Mouse (Mus musculus): ENCODE results near the gene Orai1. TPM values are rescaled to one million over a fixed set of nuclear protein-coding genes. Genes with fewer than 3 reads are reported as not detected.

Gene Orai1
- polyA plus RNA-seq, 1 experiment from 2014 or later = 12.3 TPM

DNA sequence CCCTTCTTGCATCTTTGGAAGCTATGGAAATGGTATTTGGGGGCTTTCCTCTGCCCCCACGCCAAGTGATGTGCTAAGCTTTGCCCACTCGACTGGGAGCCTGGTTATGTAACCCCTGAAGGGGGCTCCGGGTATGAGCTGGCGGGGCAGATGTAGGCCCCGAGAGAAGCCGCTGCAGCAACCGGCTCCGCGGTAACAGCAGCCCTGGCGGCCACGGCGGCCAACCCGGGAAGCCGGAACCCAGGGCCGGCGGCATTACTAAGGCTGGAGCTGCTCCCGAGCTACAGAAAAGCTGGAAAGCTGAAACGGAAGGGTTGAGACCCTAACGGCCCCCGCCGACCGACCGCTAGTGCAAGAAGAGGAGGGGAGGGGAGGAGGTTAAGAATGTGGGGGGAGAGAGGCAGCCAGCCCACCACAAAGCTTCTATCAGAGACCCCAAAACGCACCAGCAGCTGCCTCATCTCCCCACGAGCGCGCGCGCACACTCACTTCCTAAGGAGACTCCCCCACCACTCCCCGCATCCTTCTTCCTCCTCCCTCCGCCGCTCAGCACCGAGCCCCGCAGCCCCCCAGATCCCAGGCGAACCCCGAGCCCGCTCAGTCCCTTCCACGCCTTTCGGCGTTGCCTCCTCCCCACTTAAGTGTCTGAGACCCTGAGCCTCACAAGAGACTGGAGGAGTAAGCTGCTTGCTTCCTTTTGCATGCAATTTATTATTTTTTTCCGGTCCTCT lies 26.7 kb upstream of the Orai1 start:
- WGBS = under 1% methylated on average over 41 of the region's 41 CpGs
- H3K9ac ChIP-seq = peak overlapping the region; percentile 70
- peak overlapping the region; percentile 66 for H3K4me3 ChIP-seq
- no peaks in the 10 kb centered on the region for H3K36me3 ChIP-seq
- peak overlapping the region; percentile 87 for H3K4me2 ChIP-seq
- 0 out of 2 replicates have a peak, but pooled peaks cover 4% of the 10 kb centered on the region for H3K27me3 ChIP-seq
- H3K9me3 ChIP-seq = no peaks in the 10 kb centered on the region
- H3K27ac ChIP-seq = peak overlapping the region; percentile 88
- ATAC-seq (ENCODE audit: low FRiP score) = no peak
- peaks cover 67% of the 10 kb centered on the region for H3K4me1 ChIP-seq (replicated peaks)

DNA sequence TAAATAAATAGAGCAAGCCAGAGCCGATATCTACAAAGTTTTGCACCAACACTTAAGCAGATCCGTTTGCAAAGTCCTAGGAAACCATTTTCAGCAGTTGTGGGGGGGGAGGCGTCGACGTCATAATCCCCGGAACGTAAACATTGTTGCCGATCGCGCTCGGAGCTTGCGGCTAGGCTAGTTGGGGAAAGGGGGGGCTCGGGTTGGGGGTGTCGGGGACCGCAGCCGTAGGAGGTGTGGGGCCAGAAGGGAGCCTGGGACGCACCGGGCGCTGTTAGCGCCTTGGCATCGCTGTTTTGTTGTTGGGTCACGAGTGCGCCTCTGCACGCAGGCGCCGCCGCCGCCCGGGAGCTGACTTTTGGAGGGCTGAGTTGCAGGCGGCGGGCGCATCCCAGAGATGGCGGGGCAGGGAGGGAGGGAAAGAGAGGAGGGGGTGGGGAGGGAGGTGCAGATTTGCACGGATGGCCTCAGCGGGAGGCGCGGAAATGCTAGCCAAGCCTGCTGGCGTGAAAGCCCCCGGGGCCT lies 25.8 kb upstream of the Orai1 start:
- ATAC-seq (ENCODE audit: low FRiP score) = peak; percentile 56; the same call in 1 of the 2 replicates
- Histone ChIP-seq H3K36me3 (no peaks in the 10 kb centered on the region), H3K4me3 (peak overlapping the region; percentile 66), H3K27me3 (0 out of 2 replicates have a peak, but pooled peaks cover 4% of the 10 kb centered on the region), H3K9ac (peak overlapping the region; percentile 70), H3K27ac (peak overlapping the region; percentile 88), H3K4me2 (peak overlapping the region; percentile 87), H3K9me3 (no peaks in the 10 kb centered on the region), H3K4me1 (replicated peaks) (peaks cover 67% of the 10 kb centered on the region)
- WGBS = under 1% methylated on average over 39 of the region's 39 CpGs

DNA sequence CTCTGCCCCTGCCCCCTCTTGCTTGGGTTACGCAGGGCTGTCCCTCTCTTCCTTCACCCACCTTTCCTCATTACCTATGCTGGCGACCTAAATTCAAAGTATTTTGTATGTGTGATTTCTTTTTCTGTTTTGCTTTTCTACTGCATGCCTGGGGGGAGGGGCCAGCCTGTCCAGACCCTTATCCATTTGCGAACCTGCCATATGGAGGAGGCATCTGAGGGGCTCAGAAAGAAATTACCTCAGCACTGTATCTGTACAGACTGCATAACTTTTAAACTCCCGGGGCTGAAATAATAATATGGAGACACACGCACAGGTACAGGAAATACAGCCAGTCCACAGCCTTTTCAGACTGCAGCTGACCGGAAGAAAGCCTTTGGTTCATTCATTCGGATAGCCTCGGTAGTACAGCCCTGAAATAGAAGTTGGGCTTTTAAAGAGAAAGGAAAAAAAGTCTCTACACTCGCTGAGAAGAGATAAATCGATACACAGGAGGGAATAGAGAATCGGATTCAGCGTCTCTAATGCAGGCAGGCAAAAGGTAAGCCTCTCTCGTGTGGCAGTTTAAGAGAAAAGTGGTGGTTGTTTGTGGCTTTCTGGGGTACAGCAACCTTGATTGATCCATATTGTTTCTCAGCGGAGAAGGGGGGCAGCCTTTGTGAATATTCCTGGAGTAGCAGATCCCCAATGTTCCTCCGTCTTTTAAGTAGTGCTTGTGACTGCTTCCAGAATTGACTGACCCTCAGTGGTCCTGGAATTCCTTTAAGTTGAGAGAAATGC lies 25.1 kb upstream of the Orai1 start, which contains the start of gene Kdm2b:
Kdm2b (minus strand) TSS at position 273 of the 780 bp plus-strand sequence.
- H3K27ac ChIP-seq = peak within 1 kb of the TSS; percentile 88
- peak within 1 kb of the TSS; percentile 87 for H3K4me2 ChIP-seq
- H3K36me3 ChIP-seq = no peaks in the 10 kb centered on the region
- WGBS = 2% methylated on average over 15 of the region's 15 CpGs
- H3K27me3 ChIP-seq = 0 out of 2 replicates have a peak, but pooled peaks cover 4% of the 10 kb centered on the region
- ATAC-seq (ENCODE audit: low FRiP score) = peak; percentile 27; the same call in 1 of the 2 replicates
- peak within 1 kb of the TSS; percentile 70 for H3K9ac ChIP-seq
- H3K4me3 ChIP-seq = peak within 1 kb of the TSS; percentile 66
- H3K4me1 ChIP-seq (replicated peaks) = peaks cover 66% of the 10 kb centered on the region
- H3K9me3 ChIP-seq = no peaks in the 10 kb centered on the region

- no peaks in the 10 kb centered on the region for H3K36me3 ChIP-seq
- no peak for ATAC-seq (ENCODE audit: low FRiP score)
- WGBS = 10% methylated on average over 16 of the region's 16 CpGs
- peak overlapping the region; percentile 70 for H3K9ac ChIP-seq
- peak overlapping the region; percentile 87 for H3K4me2 ChIP-seq
- H3K4me3 ChIP-seq = peak overlapping the region; percentile 66
- peak overlapping the region; percentile 88 for H3K27ac ChIP-seq
- H3K4me1 ChIP-seq (replicated peaks) = peaks cover 60% of the 10 kb centered on the region
- H3K9me3 ChIP-seq = no peaks in the 10 kb centered on the region
- 0 out of 2 replicates have a peak, but pooled peaks cover 4% of the 10 kb centered on the region for H3K27me3 ChIP-seq
These were observed 24.3 kb upstream of the Orai1 start for GRCm38 (mm10) chr5:122990411-122991160.

DNA sequence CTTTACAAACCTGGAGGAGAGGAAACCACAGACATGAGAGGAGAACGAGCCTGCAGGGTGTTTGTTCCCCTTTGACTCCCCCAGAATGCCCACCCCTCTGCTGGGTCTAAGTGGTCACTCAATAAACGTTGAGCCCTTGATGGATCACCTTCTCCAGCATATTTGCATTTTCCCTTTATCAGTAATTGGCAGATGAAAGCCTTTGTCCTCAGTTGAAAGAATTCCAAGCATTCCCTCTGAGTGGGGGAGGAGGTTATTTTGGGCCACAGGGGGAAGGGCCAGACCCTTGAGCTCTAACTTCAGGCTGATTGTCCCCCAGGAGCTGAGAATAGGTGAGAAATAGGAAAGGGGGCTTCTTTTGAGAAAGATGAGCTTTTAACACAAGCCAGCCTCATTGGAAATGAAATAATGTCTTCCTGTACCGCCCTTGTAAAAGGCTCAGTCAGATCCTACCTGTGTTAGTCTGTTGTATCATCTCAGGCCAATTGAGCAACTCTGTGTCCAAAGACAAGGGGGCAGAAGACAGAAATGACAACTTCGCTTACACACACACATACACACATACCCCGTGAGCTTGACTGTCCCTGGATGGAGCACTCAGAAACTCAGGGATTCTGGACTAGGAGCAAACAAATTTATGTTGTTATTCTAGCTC lies 23.4 kb upstream of the Orai1 start:
- H3K9ac ChIP-seq = peak overlapping the region; percentile 51; the same call in 1 of the 2 replicates
- 15% methylated on average over 5 of the region's 5 CpGs for WGBS
- peak overlapping the region; percentile 87 for H3K4me2 ChIP-seq

DNA sequence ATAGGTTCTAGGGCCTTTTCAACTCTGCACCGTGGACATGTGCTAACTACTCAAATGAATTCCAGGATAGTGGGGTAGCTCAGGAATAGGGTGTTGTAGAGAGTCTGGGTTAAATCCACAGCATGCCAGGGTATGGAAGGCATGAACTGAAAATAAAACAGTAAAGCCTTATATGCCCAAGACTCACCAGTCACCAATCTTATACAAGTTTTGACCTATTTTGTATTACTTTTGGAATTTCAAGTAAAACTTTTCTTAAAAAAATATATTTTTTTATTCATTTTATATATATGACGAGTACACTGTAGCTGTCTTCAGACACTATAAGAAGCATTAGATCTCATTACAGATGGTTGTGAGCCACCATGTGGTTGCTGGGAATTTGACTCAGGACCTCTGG lies 21.1 kb upstream of the Orai1 start:
- no peaks in the 10 kb centered on the region for H3K36me3 ChIP-seq
- peaks cover 30% of the 10 kb centered on the region for H3K4me1 ChIP-seq (replicated peaks)
- H3K27ac ChIP-seq = no peak overlapping the region
- H3K27me3 ChIP-seq = no peaks in the 10 kb centered on the region
- H3K9me3 ChIP-seq = no peaks in the 10 kb centered on the region
- no peak overlapping the region for H3K4me2 ChIP-seq
- H3K9ac ChIP-seq = no peak overlapping the region
- 41% methylated on average over 2 of the region's 2 CpGs for WGBS
- H3K4me3 ChIP-seq = no peak overlapping the region
- no peak for ATAC-seq (ENCODE audit: low FRiP score)

More for the DNA sequence above, 23.4 kb upstream of the Orai1 start:
- ATAC-seq (ENCODE audit: low FRiP score) = no peak
- Histone ChIP-seq H3K27ac (0 out of 2 replicates have a peak overlapping the region, but pooled peaks have one; percentile 30), H3K9me3 (no peaks in the 10 kb centered on the region), H3K4me1 (replicated peaks) (peaks cover 51% of the 10 kb centered on the region), H3K36me3 (no peaks in the 10 kb centered on the region), H3K27me3 (0 out of 2 replicates have a peak, but pooled peaks cover 4% of the 10 kb centered on the region), H3K4me3 (peak overlapping the region; percentile 66; the same call in 1 of the 2 replicates)

- WGBS = 6% methylated on average over 5 of the region's 5 CpGs
- Histone ChIP-seq H3K4me3 (no peak overlapping the region), H3K9me3 (no peaks in the 10 kb centered on the region), H3K27ac (no peak overlapping the region), H3K27me3 (no peaks in the 10 kb centered on the region), H3K4me2 (peak overlapping the region; percentile 22), H3K36me3 (no peaks in the 10 kb centered on the region), H3K4me1 (replicated peaks) (peaks cover 29% of the 10 kb centered on the region), H3K9ac (no peak overlapping the region)
- 0 out of 2 replicates have a peak, but pooled peaks have one; percentile 80 for ATAC-seq (ENCODE audit: low FRiP score)
These were observed 20.5 kb upstream of the Orai1 start for GRCm38 (mm10) chr5:122994303-122994846.

DNA sequence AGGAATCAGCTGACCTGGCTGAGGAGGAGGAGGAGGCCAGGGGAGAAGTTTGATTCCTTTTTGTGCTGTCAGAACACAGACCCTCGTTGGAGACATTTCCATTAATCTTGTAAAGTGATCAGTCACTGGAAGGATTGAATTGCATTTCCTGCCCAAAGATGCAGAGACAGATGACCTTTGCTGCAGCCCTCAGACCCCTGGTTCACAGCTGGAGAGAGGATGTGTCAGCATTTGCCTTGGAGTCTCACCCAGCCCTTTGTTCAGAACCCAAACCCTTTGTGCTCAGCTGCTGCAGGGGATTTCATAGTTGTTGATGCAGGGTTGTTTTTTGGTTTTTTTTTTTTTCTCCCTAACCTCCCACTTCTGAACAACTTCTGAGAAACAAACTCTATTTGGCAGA lies 20.0 kb upstream of the Orai1 start:
- Histone ChIP-seq H3K27ac (no peak overlapping the region), H3K36me3 (no peaks in the 10 kb centered on the region), H3K27me3 (no peaks in the 10 kb centered on the region), H3K9ac (no peak overlapping the region), H3K4me3 (no peak overlapping the region), H3K4me1 (replicated peaks) (peaks cover 23% of the 10 kb centered on the region), H3K4me2 (no peak overlapping the region), H3K9me3 (no peaks in the 10 kb centered on the region)
- WGBS = 0% methylated on average over 1 of the region's 1 CpGs
- no peak for ATAC-seq (ENCODE audit: low FRiP score)

GRCm38 (mm10) chr5:122997205-122998204 lies 17.4 kb upstream of the Orai1 start:
- Histone ChIP-seq H3K9me3 (no peaks in the 10 kb centered on the region), H3K27me3 (no peaks in the 10 kb centered on the region), H3K27ac (no peak overlapping the region), H3K4me2 (no peak overlapping the region), H3K4me3 (no peak overlapping the region), H3K9ac (no peak overlapping the region), H3K4me1 (replicated peaks) (peaks cover 5% of the 10 kb centered on the region), H3K36me3 (no peaks in the 10 kb centered on the region)
- ATAC-seq (ENCODE audit: low FRiP score) = no peak
- WGBS = 83% methylated on average over 18 of the region's 18 CpGs

DNA sequence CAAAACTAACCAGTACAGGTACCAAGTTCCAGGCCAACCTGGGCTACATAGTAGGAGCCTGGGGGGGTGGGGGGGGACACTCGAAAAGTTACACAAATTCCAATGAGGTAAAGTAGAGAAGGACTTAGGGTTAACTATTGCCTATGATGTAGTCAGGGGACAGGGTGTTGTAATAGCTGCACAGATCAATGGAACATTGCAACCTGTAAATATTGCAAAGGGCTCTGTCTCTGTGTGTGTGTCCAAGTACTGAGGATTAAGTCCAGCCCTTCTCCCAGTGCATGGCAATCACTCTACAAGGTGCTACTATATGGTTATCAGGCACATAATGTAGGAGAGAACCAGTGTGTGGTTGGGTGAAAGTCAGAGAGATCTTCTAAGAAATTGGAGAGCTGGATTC lies 14.0 kb upstream of the Orai1 start:
- Histone ChIP-seq H3K4me3 (no peak overlapping the region), H3K9me3 (no peaks in the 10 kb centered on the region), H3K27me3 (no peaks in the 10 kb centered on the region), H3K27ac (no peak overlapping the region), H3K4me2 (no peak overlapping the region), H3K4me1 (replicated peaks) (peaks cover 9% of the 10 kb centered on the region), H3K36me3 (no peaks in the 10 kb centered on the region), H3K9ac (no peak overlapping the region)
- no peak for ATAC-seq (ENCODE audit: low FRiP score)
- WGBS = 65% methylated on average over 1 of the region's 1 CpGs

All from hindbrain, embryonic 13.5 days (tissue).